Mouse (Mus musculus): Measurements from ENCODE around the gene Dnm2.
"Not testable (repeated sequence)": the region's sequence is repeated elsewhere in the genome, so short reads cannot be mapped to it uniquely, and the experiment has no call there.

Gene Dnm2

DNA sequence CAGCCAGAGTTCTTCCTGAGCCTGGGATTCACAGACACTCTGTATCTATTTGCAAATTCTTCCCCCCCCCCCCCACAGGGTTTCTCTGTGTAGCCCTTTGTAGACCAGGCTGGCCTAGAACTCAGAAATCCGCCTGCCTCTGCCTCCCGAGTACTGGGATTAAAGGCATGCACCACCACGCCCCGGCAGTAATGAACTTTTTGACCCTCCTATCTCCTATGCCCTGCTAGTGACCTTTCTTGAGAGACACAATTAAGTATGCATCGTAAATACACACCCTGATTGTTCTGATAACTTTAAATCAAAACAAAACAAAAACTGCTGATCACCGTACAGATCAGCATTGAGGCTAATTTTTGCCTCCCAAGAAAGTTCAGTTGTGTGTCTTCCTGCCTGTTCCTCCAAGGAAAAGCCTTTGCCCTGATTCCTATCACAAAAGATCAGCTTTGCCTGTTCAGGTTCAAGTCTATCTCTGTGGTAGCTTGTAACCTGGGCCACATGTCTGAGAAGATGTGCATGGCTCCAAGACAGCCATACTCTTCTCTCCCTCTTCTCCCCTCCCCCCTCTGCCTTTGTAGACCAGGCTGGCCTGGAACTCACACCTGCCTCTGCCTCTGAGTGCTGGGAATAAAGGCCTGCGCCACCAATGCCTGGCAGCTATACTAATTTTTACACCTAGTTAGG, 31.7 kb downstream of the Dnm2 start:
- DNase-seq (ENCODE audit: low read depth, low spot score) = no peak

DNA sequence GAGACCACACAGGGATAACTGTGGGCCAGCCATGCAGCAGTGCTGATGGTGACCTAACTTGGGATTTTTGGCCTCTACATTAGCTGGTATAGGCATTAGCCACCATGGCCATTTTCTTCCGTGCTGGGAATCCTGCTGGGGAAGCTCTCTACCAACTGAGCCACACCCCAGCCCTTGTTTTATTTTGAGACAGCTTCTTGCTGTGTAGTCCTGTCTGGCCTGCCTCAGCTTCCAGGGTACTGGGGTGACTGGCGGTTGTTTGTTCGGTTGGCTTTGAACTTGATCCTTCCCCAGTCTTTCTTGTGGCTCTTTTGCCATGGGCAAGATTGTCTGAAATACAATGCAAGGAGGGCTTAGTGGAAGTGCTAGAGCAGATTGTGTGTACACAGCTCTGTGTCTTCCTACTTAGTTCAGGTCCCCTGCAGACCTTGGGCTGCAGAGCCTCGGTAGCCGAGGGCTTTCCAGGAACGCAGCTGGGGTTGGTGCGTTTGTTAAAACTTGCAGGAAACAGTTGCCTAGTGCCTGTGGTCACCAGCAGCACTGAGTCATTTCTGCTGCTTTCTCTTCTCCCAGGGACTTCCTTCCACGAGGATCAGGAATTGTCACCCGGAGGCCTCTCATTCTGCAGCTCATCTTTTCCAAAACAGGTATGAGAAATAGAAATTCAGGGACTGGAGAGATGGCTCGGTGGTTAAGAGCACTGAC, 32.4 kb downstream of the Dnm2 start:
- no peak for DNase-seq (ENCODE audit: low read depth, low spot score)

DNA sequence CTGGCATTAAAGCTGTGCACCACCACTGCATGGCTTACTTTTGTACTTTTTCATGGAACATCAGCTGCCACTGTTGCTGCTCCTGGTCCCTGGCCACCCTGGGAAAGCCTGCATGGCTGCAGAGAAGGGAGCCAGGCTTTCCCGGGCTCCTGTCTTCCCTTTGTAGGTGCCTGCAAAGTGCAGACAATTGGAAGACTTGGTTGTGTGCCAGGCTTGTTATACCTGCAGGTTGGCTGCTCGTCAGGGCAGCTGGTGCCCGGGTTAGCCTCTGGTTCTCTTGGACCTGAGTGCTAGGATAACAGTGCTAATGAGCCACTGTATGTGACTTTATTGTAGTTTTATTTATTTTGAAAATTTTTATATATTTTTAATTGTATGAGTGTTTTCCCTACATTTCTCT, 34.1 kb downstream of the Dnm2 start:
- no peak for DNase-seq (ENCODE audit: low read depth, low spot score)

GRCm38 (mm10) chr9:21460400-21460940, 35.8 kb downstream of the Dnm2 start:
- no peak for DNase-seq (ENCODE audit: low read depth, low spot score)

GRCm38 (mm10) chr9:21463138-21463590, 38.5 kb downstream of the Dnm2 start:
- no peak for DNase-seq (ENCODE audit: low read depth, low spot score)

DNA sequence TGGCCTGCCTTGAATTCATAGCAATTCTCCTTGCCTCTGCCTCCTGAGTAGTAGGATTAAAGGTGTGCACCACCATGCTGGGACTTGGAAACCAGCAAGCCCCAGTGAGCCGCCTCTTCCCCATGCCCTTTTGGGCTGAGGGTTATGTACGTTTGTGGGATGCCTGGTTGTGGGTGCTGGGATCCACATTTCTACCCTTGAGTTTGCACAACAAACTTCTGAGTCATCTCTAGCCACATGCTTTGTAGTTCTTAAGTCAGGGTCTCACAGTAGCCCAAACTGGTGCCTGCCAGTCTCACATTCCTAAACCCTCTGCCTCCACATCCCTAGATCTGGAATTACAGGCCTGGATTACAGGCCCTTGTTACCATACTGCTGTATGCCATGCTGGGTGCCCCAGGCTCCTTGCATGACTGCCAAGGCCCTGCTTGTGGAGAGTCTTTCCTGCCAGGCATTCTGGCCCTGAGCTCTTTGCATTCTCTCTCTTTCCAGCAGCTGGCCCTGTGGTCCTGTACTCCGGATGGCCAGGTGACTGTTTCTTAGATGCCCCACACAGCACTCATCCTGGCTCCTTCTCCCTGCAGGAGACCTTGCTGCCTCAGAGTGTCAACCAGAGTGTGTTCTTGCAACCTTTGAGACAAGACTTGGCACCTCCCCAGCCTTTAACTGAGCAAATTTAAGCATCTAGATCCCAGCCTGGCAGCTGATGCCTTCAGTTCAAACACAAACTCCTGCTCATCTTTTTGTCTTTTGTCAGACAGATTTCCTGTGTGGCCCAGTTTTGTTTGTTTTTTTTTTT, 39.3 kb downstream of the Dnm2 start:
- no peak for DNase-seq (ENCODE audit: low read depth, low spot score)

- DNase-seq (ENCODE audit: low read depth, low spot score) = not testable (repeated sequence)
Measured at GRCm38 (mm10) chr9:21464565-21464928, 39.8 kb downstream of the Dnm2 start.

DNA sequence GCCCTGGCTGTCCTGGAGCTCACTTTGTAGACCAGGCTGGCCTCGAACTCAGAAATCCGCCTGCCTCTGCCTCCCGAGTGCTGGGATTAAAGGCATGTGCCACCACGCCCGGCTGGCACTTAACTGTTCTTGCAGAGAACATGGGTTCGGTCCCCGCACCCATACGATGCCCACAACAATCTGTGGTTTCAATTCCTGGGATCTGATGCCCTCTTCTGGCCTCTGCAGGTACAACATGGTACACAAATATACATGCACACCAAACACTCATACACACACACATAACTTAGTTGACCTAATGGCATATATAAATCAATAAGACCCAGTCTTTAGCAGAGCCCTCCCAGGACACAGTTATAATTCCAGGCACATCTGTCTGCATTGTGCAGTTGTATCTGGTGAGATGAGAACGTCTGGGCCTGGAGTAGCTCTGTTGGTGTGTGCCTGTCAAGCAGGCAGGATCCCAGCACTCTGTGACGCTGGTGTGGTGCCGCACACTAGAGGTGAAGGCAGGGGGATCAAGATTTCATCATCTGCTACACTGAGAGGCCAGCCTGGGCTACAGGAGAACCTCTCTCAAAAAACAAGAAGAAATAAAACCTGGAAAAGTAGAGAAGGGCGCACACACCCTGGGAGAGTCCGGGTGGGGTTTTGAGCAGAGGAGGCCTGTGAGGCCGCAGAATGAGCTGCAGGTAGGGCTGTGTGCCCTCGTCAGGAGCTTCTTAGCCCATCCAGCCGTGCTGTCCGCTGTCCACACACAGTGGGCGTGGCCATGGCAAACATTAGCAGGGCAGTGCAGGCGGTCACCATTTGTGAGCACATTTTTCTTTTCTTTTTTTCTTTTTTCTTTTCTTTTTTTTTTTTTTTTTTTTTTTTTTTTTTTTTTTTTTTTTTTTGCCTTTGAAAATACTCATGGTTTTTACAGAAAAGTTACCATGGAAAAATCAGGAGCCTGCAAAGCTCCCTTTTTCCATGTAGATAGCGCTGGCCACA, 44.6 kb downstream of the Dnm2 start:
- no peak for DNase-seq (ENCODE audit: low read depth, low spot score)

DNA sequence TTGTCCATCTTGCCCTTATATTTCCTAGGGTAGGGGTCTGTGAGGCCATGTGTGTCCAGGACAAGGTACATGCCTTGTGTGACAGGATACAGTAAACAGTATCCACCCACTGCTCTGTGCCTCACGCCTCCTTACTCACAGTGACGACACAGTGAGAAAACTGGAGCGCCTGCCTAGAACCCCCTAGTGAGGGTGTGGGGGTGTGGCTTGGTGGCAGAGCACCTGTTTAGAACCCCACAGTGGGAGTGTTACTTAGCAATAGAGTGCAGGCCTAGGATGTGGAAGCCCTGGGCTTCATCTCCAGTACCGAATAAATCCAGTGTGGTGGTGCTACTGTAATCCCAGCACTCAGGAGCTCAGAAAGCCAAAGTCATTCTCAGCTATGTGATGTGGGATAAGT, 48.2 kb downstream of the Dnm2 start:
- DNase-seq (ENCODE audit: low read depth, low spot score) = no peak

DNA sequence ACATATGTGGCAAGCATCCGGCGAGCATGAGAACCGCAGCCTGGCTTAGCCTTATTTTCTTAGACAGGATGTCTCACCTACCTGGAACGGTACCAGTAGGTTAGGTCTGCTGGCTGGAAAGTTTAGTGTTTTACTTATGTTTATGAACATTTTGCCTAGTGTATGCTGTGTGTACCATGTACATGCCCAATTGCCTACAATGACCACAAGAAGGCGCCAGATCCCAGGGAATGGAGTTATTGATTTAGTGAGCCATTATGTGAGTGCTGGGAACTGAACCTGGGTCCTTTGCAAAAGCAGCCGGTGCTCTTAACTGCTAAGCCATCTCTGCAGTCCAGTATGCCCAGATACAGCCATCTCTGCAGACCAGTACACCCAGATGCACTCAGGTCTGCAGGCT, 53.0 kb downstream of the Dnm2 start:
- no peak for DNase-seq (ENCODE audit: low read depth, low spot score)

GRCm38 (mm10) chr9:21484065-21484464, 59.4 kb downstream of the Dnm2 start:
- no peak for DNase-seq (ENCODE audit: low read depth, low spot score)

GRCm38 (mm10) chr9:21488246-21488645, 63.5 kb downstream of the Dnm2 start:
- DNase-seq (ENCODE audit: low read depth, low spot score) = not testable (repeated sequence)

GRCm38 (mm10) chr9:21490696-21491095, 66.0 kb downstream of the Dnm2 start:
- no peak for DNase-seq (ENCODE audit: low read depth, low spot score)

GRCm38 (mm10) chr9:21493907-21494306, 69.2 kb downstream of the Dnm2 start:
- DNase-seq (ENCODE audit: low read depth, low spot score) = no peak

- no peak for DNase-seq (ENCODE audit: low read depth, low spot score)
Measured at GRCm38 (mm10) chr9:21494726-21495125, 70.0 kb downstream of the Dnm2 start.

- no peak for DNase-seq (ENCODE audit: low read depth, low spot score)
Measured at GRCm38 (mm10) chr9:21496308-21497049, 71.8 kb downstream of the Dnm2 start.

DNA sequence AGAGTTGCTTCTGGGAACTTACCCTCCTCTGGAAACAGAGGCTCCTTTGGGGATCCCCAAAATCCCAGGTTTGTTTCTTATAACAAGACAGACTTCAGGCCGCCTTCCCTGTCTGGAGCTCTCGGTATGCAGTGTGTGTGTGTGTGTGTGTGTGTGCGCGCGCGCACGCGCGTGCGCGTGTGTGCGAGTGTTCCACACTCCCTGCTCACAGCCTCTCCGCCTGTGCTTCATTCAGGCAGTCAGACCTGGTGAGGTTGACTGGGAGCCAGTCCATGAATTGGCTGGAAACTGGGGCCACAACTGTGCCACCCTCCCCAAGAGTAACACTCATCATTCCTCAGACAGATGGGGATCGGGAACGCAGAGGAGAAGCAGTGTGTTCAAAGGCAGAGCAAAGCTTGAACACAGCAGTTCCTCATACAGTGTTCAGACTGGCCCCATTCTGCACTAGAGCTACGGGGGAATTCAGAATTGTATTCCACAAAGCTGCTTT, 72.4 kb downstream of the Dnm2 start:
- no peak for DNase-seq (ENCODE audit: low read depth, low spot score)

GRCm38 (mm10) chr9:21497664-21498063, 73.0 kb downstream of the Dnm2 start:
- DNase-seq (ENCODE audit: low read depth, low spot score) = no peak

- DNase-seq (ENCODE audit: low read depth, low spot score) = no peak
Measured at GRCm38 (mm10) chr9:21498284-21498902, 73.7 kb downstream of the Dnm2 start.

- DNase-seq (ENCODE audit: low read depth, low spot score) = no peak
Measured at GRCm38 (mm10) chr9:21503352-21503751, 78.6 kb downstream of the Dnm2 start.

Data from brain, embryonic 18.5 days (tissue).